Mouse (Mus musculus) adrenal gland (tissue): ENCODE measurements at regions not wholly inside any gene's neighbourhood (a gene's known extent, or its start where the extent isn't known, plus 50 kb on each side); places are given as distances from the start of the nearest gene placed in this dataset.

Experiments
- intact Hi-C: fragments of 180-260 bp; cut with DNase I; formaldehyde crosslinking; loops from one replicate; pipeline ENCODE4 v1.15.1; 2025

DNA sequence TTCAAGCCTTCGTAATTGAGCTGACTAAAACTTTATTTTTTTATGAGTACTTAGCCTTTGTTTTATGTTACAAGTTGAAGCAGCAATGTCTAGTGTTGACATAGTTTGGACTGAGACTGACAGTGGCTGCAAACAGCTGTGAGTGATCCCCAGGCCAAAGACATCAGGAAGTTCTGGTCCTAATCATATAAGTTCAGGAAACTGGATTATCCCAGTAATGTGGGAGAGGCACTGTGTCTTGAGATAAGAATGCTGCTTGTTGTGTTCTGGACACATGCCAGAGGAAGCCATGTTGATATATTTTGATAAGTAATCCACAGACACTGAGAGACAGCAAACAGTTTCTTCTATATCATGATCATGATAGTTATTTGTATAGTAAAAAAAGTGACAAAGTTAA lies 153.4 kb downstream of the Lrriq3 start:
- intact Hi-C loops = no loop called here

DNA sequence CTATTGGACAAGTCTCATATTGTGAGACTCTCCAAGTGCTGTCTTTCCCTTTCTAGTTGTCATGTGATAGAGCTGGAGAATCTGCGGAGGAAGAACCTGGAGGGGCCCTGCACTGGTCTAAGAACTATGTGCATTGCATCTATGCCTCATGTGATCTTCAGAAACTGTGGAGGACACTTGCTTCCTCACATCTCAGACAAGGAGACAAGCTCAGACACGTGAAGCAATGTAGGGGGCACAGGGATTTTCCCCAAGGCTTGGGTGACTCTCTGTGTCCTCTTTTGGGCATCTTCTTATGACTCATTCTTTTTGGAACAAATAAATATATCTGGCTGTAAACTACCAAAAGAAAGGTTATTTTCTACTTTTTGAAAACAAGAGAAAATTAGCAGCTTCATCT lies 153.9 kb downstream of the Lrriq3 start:
- intact Hi-C loops = no loop called here

- intact Hi-C loops = no loop called here
Measured at GRCm38 (mm10) chr3:155247929-155248328, 154.7 kb downstream of the Lrriq3 start.

DNA sequence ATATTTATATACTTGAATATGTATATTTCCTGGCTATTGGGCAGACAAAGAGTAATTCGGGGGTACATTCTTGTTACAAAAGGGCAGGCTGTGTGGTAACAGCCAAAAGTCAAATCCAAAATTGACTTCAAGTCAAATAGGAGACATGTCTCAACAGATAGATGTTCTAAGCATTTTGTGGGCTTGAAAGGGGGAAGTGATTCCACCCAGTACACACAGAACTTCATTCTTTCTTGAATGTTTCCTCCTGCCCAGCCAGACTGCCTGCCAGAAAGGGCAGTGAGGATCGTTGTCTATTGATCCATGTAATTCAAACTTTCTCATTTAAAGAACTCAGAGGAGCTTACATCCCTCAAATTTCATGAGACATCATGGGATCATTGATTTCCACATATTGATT lies 157.7 kb downstream of the Lrriq3 start:
- intact Hi-C loops = no loop called here

- intact Hi-C loops = no loop called here
Measured at GRCm38 (mm10) chr3:155298206-155298605, 205.0 kb downstream of the Lrriq3 start.

GRCm38 (mm10) chr3:155298724-155299123 lies 205.5 kb downstream of the Lrriq3 start:
- intact Hi-C loops = no loop called here

DNA sequence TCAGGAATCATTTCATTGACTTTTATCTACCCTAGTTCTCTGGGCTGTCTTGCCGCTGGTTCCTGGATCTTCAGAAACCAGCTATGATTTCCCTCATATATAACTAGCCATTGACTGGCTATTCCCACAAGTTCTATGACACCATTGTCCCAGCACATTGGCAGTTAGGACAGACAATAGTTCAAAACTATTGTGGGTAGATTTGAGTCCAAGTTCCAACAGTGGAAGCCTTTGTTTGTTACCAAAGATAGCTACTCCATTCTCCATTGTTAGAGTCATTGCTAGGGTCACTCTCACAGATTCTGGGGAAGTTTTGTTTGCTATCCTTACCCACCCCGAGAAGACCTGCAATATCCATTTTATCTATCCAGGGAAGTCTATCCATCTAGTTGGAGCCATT lies 229.1 kb downstream of the Lrriq3 start:
- intact Hi-C loops = no loop called here

DNA sequence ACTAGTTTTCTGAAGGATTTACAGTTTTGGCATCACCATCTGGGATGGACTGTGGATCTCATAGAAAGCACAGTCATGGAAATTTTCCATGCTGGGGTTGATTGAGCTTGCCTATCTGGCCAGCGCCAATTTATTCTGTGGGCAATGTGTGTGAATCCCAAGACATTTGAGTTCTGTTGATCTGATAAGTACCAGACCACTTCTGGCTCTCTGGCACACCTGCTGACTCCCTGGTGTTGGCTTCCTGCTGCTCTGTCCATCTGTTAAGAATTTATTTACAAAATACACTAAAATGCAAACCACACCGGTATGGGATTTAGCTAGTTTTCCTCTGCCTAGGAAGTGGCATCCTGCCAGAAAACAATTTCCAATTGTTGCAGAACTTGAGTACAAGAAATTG lies 236.5 kb downstream of the Lrriq3 start:
- intact Hi-C loops = no loop called here

GRCm38 (mm10) chr3:155349185-155349584 lies 256.0 kb downstream of the Lrriq3 start:
- intact Hi-C loops = no loop called here

DNA sequence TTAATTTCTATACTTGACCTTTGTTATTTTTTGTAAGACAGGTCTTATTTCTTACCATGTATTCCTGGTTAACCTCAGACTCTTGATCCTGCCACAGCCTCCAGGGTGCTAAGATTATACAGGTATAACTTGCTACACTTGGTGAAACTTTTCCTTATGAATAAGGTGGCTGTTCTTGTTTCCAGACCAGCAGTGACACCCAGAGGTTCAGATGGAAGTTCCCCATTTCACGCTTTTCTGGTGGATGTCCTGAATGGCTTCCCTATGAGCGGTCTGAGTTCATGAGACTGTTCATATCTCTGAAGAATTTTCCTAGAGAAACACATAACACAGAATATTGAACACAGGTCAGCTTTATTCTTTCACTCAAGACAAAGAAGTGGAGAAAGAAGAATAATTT lies 258.4 kb downstream of the Lrriq3 start:
- intact Hi-C loops = loop anchor here (5.0 kb wide), 1 partner anchor 114 kb away; no protein-coding TSS in a partner anchor

- intact Hi-C loops = loop anchor here (5.0 kb wide), 1 partner anchor 115 kb away; no protein-coding TSS in a partner anchor
Measured at GRCm38 (mm10) chr3:155352277-155352802, 259.1 kb downstream of the Lrriq3 start.

- intact Hi-C loops = no loop called here
Measured at GRCm38 (mm10) chr3:155360399-155360798, 267.2 kb downstream of the Lrriq3 start.

- intact Hi-C loops = no loop called here
Measured at GRCm38 (mm10) chr3:155370716-155371115, 277.5 kb downstream of the Lrriq3 start.

- intact Hi-C loops = no loop called here
Measured at GRCm38 (mm10) chr3:155373591-155373990, 280.4 kb downstream of the Lrriq3 start.

- intact Hi-C loops = no loop called here
Measured at GRCm38 (mm10) chr3:155381910-155382309, 288.7 kb downstream of the Lrriq3 start.

DNA sequence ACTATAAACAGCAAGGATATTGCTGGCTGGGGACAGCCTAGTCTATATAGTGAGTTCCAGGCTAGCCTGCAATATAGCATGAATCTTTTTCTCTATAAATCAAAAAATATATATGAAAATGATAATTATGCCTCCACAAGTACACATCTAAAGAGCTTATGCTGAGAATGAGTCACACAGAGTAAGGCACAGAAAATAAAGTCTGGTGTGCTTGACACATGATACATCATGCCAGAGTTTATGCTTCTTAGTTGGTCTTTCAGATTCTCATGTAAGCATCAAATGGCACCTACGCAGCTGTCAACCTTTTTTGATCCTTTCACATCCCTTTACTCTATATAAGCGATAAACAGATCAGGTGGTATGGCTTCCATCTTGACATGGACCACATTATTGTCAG lies 289.6 kb downstream of the Lrriq3 start:
- intact Hi-C loops = no loop called here

DNA sequence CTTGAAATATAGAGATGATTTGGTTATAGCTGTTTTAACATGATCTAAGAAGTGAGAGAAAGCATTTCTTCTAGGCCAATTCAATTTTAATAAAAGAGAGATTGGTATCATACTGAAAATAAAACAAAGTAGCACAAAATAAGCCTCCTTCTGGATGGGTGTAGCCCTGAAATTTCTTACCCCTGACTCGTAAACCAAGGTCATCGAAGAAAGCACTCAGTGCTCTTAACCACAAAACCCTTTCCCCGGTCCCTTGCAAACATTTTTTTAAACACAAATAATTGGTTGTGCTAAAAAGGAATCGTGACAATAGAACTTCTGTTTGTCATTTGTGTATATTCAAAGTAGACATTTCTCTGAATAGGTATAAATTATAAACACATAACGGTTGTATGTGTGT lies 297.4 kb downstream of the Lrriq3 start:
- intact Hi-C loops = no loop called here

GRCm38 (mm10) chr3:155396134-155396533 lies 302.9 kb downstream of the Lrriq3 start:
- intact Hi-C loops = no loop called here

GRCm38 (mm10) chr3:155401763-155402162 lies 308.5 kb downstream of the Lrriq3 start:
- intact Hi-C loops = no loop called here

DNA sequence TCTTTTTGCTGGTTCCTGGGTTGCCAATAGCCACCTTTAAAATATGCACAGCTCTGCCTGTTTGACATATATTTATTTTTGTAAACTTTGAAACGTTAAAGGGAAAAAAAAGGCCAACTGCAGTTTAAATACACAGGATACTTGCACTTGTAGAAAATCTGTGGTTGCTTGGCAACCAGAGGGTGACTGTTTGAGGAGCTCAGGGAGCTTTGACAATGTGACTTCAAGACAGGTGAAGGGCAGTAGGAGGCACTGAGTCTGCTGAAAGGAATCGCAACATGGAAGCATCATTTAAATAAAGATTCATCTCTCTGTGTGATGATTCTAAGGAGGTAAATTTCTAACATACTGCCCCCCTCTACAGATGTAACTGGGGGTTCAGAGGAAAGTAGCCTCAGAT lies 315.7 kb downstream of the Lrriq3 start:
- intact Hi-C loops = no loop called here

DNA sequence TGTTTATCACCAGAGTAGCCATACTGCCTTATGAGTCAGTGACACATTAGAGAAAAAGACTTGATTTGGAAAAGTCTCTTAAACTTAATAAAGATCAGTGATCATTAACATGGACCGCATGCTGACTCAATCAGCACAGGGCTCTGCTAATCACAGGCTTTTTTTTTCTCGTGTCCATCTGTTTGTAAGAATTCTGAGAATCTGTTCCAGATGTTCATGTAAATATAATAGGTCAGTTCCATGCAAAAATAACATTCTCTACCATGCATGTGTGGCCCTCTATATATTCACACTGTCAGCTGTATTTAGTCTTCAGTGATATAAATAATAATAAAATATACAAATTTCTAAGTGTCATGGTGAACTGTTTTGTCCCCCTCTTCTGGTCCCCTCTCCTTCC lies 316.1 kb downstream of the Lrriq3 start:
- intact Hi-C loops = no loop called here

- intact Hi-C loops = no loop called here
Measured at GRCm38 (mm10) chr3:155409867-155410266, 316.6 kb downstream of the Lrriq3 start.

DNA sequence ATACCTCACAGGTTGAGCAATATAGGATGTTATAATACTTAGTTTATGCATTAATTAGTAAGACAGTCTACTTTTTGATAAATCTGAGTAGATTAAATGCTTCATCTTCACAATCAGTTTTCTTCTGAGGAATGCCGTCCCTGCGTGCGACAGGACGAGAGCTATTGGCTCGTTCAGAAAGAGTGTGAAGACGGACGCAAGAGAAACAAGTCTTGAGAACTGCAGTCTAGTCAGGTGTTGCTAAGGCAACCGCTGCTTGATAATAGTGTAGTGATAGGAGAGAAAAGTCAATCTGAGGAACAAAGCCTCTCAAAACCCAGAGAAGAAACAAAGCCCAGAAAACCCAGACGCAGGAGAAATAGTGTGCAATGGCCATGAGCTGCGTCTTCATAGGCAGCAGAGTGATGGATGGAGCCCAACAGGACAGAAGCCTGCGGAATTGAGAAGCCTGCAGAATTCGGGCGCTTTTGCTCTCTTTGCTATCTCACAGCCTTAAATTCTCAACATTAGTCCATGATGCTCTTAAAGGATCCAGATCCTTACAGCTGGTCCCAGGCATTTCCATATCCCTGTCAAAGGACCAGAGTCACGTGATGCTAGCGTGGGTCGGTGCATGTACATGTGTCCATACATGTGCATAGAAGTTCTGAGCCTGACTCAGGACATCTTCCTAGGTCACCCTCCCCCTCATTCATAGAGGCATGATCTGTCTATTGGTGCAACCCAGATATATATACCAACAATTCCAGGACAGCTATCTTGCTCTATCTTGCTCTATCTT lies 366.7 kb downstream of the Lrriq3 start:
- intact Hi-C loops = no loop called here
